Mouse (Mus musculus) heart, postnatal 0 days (tissue): ENCODE data around the gene Tspan15.

Experiments used
- CTCF ChIP-seq: IDR thresholded peaks from 2 replicates; pipeline ENCODE4 v1.5.1; 2016; ENCODE audit warnings: antibody characterized with exemption, control low read depth, low read depth
- EP300 ChIP-seq: IDR thresholded peaks from 2 replicates; pipeline ENCODE4 v1.6.1; 2016; ENCODE audit warnings: antibody characterized with exemption, low read depth

GRCm38 (mm10) chr10:62172841-62173553, 58.1 kb downstream of the Tspan15 start:
- TF ChIP-seq CTCF (no peak), EP300 (no peak)
